Mouse (Mus musculus): ENCODE results near the gene Coq9. TPM values are rescaled to one million over a fixed set of nuclear protein-coding genes. Genes with fewer than 3 reads are reported as not detected.

Gene Coq9
- total and polyA plus RNA-seq, 3 experiments = 48.5 to 82.2 (median 68.8) TPM

GRCm38 (mm10) chr8:94811654-94812053 is 26.5 kb upstream of the Coq9 start:
- Histone ChIP-seq H3K27me3 (replicated peaks) (no peaks in the 10 kb centered on the region), H3K9me3 (replicated peaks; ENCODE audit: low read length) (no peaks in the 10 kb centered on the region), H3K4me3 (replicated peaks in 1 of 3; ENCODE audit: low read depth in 2 of 3, low read length in 2 of 3, poor library complexity in 1 of 3) (peak overlapping the region in 1 of 3 experiments; percentile 6), H3K79me2 (replicated peaks; ENCODE audit: control insufficient read depth, extremely low read depth, insufficient read depth, poor library complexity, severe bottlenecking) (no peaks in the 10 kb centered on the region), H3K27ac (ENCODE audit: insufficient read depth, low read depth) (0 out of 2 replicates have a peak overlapping the region, but pooled peaks have one; percentile 4), H3K36me3 (replicated peaks in 1 of 2; ENCODE audit: control insufficient read depth in 1 of 2, insufficient read depth in 1 of 2, low read length in 1 of 2) (no peaks in the 10 kb centered on the region), H3K4me1 (ENCODE audit: control insufficient read depth in 1 of 2, insufficient read depth in 2 of 2) (peaks cover 38 to 65% of the 10 kb centered on the region in 2 experiments), H3K4me2 (ENCODE audit: insufficient read depth, low read depth, poor library complexity, severe bottlenecking) (no peak overlapping the region; the same call in 1 of the 2 replicates), H3K9ac (ENCODE audit: insufficient read depth, low read depth) (no peak overlapping the region)
- dilution Hi-C loops (cut with MboI; ENCODE audit: extremely low pct_ligation_motif_present, extremely low pct_unique_long_range_greater_than_20kb, low sequenced_read_pairs) = no loop called here
- no peak for DNase-seq (ENCODE audit: extremely low read depth)
- TF ChIP-seq ZMIZ1 (IDR thresholded peaks at IDR 0.05; ENCODE audit: low read depth, low read length) (no peak), ZKSCAN1 (IDR thresholded peaks at IDR 0.05; ENCODE audit: borderline replicate concordance, low read depth, low read length) (no peak), JUND (conservative IDR thresholded peaks at IDR 0.05; ENCODE audit: low read depth, low read length) (no peak), BHLHE40 (IDR thresholded peaks at IDR 0.05; ENCODE audit: low read depth, low read length) (no peak), SMC3 (IDR thresholded peaks at IDR 0.05; ENCODE audit: low read depth, low read length) (no peak), ZC3H11A (IDR thresholded peaks at IDR 0.05; ENCODE audit: low read depth, low read length) (no peak), MXI1 (IDR thresholded peaks at IDR 0.05; ENCODE audit: low read depth, low read length) (no peak), ETS1 (conservative IDR thresholded peaks at IDR 0.05; ENCODE audit: low read depth, low read length) (no peak), RCOR1 (conservative IDR thresholded peaks at IDR 0.05; ENCODE audit: low read depth, low read length) (no peak)
- in situ Hi-C loops (cut with MboI; ENCODE audit: low pct_ligation_motif_present, low pct_unique_long_range_greater_than_20kb, low sequenced_read_pairs) = no loop called here

- H3K4me3 ChIP-seq (replicated peaks in 1 of 3; ENCODE audit: low read depth in 2 of 3, low read length in 2 of 3, poor library complexity in 1 of 3) = no peak overlapping the region
- no peaks in the 10 kb centered on the region for H3K9me3 ChIP-seq (replicated peaks; ENCODE audit: low read length)
- H3K4me2 ChIP-seq (ENCODE audit: insufficient read depth, low read depth, poor library complexity, severe bottlenecking) = no peak overlapping the region
- H3K27me3 ChIP-seq (replicated peaks) = no peaks in the 10 kb centered on the region
- DNase-seq (ENCODE audit: extremely low read depth) = peak; percentile 92
- dilution Hi-C loops (cut with MboI; ENCODE audit: extremely low pct_ligation_motif_present, extremely low pct_unique_long_range_greater_than_20kb, low sequenced_read_pairs) = no loop called here
- no peak overlapping the region for H3K27ac ChIP-seq (ENCODE audit: insufficient read depth, low read depth)
- no peaks in the 10 kb centered on the region for H3K79me2 ChIP-seq (replicated peaks; ENCODE audit: control insufficient read depth, extremely low read depth, insufficient read depth, poor library complexity, severe bottlenecking)
- TF ChIP-seq ZNF384 (IDR thresholded peaks at IDR 0.05; ENCODE audit: low read depth, low read length) (peak; percentile 84), CTCF (conservative IDR thresholded peaks at IDR 0.05 in 1 of 2, IDR thresholded peaks at IDR 0.05 in 1 of 2; ENCODE audit: low read depth in 2 of 2, low read length in 2 of 2) (peak; percentile 17 to 91; a peak in 2 of 4 replicates), MYC (IDR thresholded peaks at IDR 0.05; ENCODE audit: low read depth, low read length) (0 out of 2 replicates have a peak, but pooled peaks have one; percentile 30), IRF4 (IDR thresholded peaks at IDR 0.05; ENCODE audit: low read depth, low read length) (0 out of 2 replicates have a peak, but pooled peaks have one; percentile 23), TBP (conservative IDR thresholded peaks at IDR 0.05; ENCODE audit: low read depth, low read length) (0 out of 2 replicates have a peak, but pooled peaks have one; percentile 25), RAD21 (IDR thresholded peaks at IDR 0.05; ENCODE audit: low read depth, low read length) (peak; percentile 88), CHD1 (IDR thresholded peaks at IDR 0.05; ENCODE audit: low read depth, low read length) (no peak), SIN3A (IDR thresholded peaks at IDR 0.05; ENCODE audit: low read length) (peak; percentile 53), CHD2 (IDR thresholded peaks at IDR 0.05; ENCODE audit: low read length) (no peak), ELF1 (IDR thresholded peaks at IDR 0.05; ENCODE audit: low read depth, low read length) (peak; percentile 25; the same call in 1 of the 2 replicates), POLR2A (IDR thresholded peaks at IDR 0.05; ENCODE audit: low read depth, low read length) (0 out of 2 replicates have a peak, but pooled peaks have one; percentile 22), BHLHE40 (IDR thresholded peaks at IDR 0.05; ENCODE audit: low read depth, low read length) (no peak), ZC3H11A (IDR thresholded peaks at IDR 0.05; ENCODE audit: low read depth, low read length) (peak; percentile 91), GABPA (IDR thresholded peaks at IDR 0.05; ENCODE audit: insufficient replicate concordance, low read depth, low read length) (no peak), JUN (IDR thresholded peaks at IDR 0.05; ENCODE audit: insufficient read depth, low read depth, low read length) (0 out of 2 replicates have a peak, but pooled peaks have one; percentile 10), NRF1 (IDR thresholded peaks at IDR 0.05; ENCODE audit: low read depth, low read length) (no peak), SMC3 (IDR thresholded peaks at IDR 0.05; ENCODE audit: low read depth, low read length) (peak; percentile 98)
- no peak overlapping the region for H3K9ac ChIP-seq (ENCODE audit: insufficient read depth, low read depth)
- H3K4me1 ChIP-seq (ENCODE audit: control insufficient read depth in 1 of 2, insufficient read depth in 2 of 2) = peaks cover 36 to 65% of the 10 kb centered on the region in 2 experiments
- H3K36me3 ChIP-seq (replicated peaks in 1 of 2; ENCODE audit: control insufficient read depth in 1 of 2, insufficient read depth in 1 of 2, low read length in 1 of 2) = peaks cover 0 to 8% of the 10 kb centered on the region in 2 experiments
- in situ Hi-C loops (cut with MboI; ENCODE audit: low pct_ligation_motif_present, low pct_unique_long_range_greater_than_20kb, low sequenced_read_pairs) = no loop called here
These were observed 25.4 kb upstream of the Coq9 start for GRCm38 (mm10) chr8:94812645-94813098.

Measured in CH12.LX (cell line).